Mouse (Mus musculus) large intestine, adult 2 months (tissue): ENCODE results near the gene Slc27a1. TPM values are rescaled to one million over a fixed set of nuclear protein-coding genes. Genes with fewer than 3 reads are reported as not detected.

ENCODE experiments used
- DNase-seq: peaks from one replicate; pipeline ENCODE4 v3.0.0-alpha.2; 2012; ENCODE audit warnings: low read depth, low spot score
- WGBS: fragments of 180-500 bp; shearing (Covaris S2); methylation state at CpG from one replicate; pipeline ENCODE4 v1.1.7; 2018; 5-methylcytosine and 5-hydroxymethylcytosine counted together
- polyA plus RNA-seq: library from polyadenylated mRNA; depleted of rRNA; stranded (reverse); fragments of >200 nt; gene quantifications from 2 replicates; pipeline ENCODE4 v1.2.3, GENCODE M21; 2012

The Slc27a1 gene
- polyA plus RNA-seq, 1 experiment = 19.4 TPM

- no peak for DNase-seq
- WGBS = 3% methylated on average over 32 of the region's 32 CpGs
Measured at GRCm38 (mm10) chr8:71602666-71603334, 34.1 kb downstream of the Slc27a1 start.

GRCm38 (mm10) chr8:71604021-71604420 is 35.3 kb downstream of the Slc27a1 start:
- no peak for DNase-seq
- WGBS = 82% methylated on average over 7 of the region's 7 CpGs

GRCm38 (mm10) chr8:71610822-71611651 is 42.4 kb downstream of the Slc27a1 start, which contains the start of gene Colgalt1:
Colgalt1 (plus strand) TSS chr8:71610998.
- under 1% methylated on average over 82 of the region's 82 CpGs for WGBS
- peak; percentile 99 for DNase-seq

- DNase-seq = no peak
- 14% methylated on average over 5 of the region's 5 CpGs for WGBS
Measured at GRCm38 (mm10) chr8:71612141-71612540, 43.5 kb downstream of the Slc27a1 start.

- DNase-seq = no peak
- 67% methylated on average over 4 of the region's 4 CpGs for WGBS
Measured at GRCm38 (mm10) chr8:71613418-71613817, 44.7 kb downstream of the Slc27a1 start.

GRCm38 (mm10) chr8:71619786-71620185 is 51.1 kb downstream of the Slc27a1 start:
- 96% methylated on average over 2 of the region's 2 CpGs for WGBS
- no peak for DNase-seq

- no peak for DNase-seq
- WGBS = 85% methylated on average over 1 of the region's 1 CpGs
Measured at GRCm38 (mm10) chr8:71625088-71625487, 56.4 kb downstream of the Slc27a1 start.

GRCm38 (mm10) chr8:71626753-71627152 is 58.1 kb downstream of the Slc27a1 start:
- WGBS = 85% methylated on average over 9 of the region's 9 CpGs

GRCm38 (mm10) chr8:71627265-71628099 is 58.8 kb downstream of the Slc27a1 start:
- no peak for DNase-seq
- WGBS = 30% methylated on average over 9 of the region's 9 CpGs

More at GRCm38 (mm10) chr8:71626753-71627152, 58.1 kb downstream of the Slc27a1 start:
- no peak for DNase-seq

GRCm38 (mm10) chr8:71628396-71629095 is 59.9 kb downstream of the Slc27a1 start:
- no peak for DNase-seq
- 7% methylated on average over 16 of the region's 16 CpGs for WGBS

- under 1% methylated on average over 55 of the region's 55 CpGs for WGBS
Measured at GRCm38 (mm10) chr8:71629096-71629697, 60.5 kb downstream of the Slc27a1 start.

GRCm38 (mm10) chr8:71629781-71630212 is 61.1 kb downstream of the Slc27a1 start:
- 4% methylated on average over 25 of the region's 25 CpGs for WGBS
- DNase-seq = no peak

More at GRCm38 (mm10) chr8:71629096-71629697, 60.5 kb downstream of the Slc27a1 start:
- peak; percentile 62 for DNase-seq

GRCm38 (mm10) chr8:71630761-71631160 is 62.1 kb downstream of the Slc27a1 start:
- DNase-seq = no peak
- WGBS = 85% methylated on average over 6 of the region's 6 CpGs

- no peak for DNase-seq
- 41% methylated on average over 2 of the region's 2 CpGs for WGBS
Measured at GRCm38 (mm10) chr8:71631897-71632296, 63.2 kb downstream of the Slc27a1 start.

GRCm38 (mm10) chr8:71633164-71633563 is 64.5 kb downstream of the Slc27a1 start:
- DNase-seq = no peak

GRCm38 (mm10) chr8:71633981-71634667 is 65.4 kb downstream of the Slc27a1 start:
- 3% methylated on average over 26 of the region's 26 CpGs for WGBS
- no peak for DNase-seq

More at GRCm38 (mm10) chr8:71633164-71633563, 64.5 kb downstream of the Slc27a1 start:
- 11% methylated on average over 19 of the region's 22 CpGs for WGBS
